Mouse (Mus musculus) bone marrow, adult 2 months (tissue): ENCODE results near the gene Crtac1.

Experiments
- CTCF ChIP-seq: fragments of 200-500 bp; IDR thresholded peaks from 2 replicates; pipeline ENCODE4 v1.5.1; 2011; ENCODE audit warnings: low read length, control low read depth; ENCODE audit not compliant: control insufficient read depth, insufficient read depth
- POLR2A ChIP-seq: fragments of 200-500 bp; IDR thresholded peaks from 2 replicates; pipeline ENCODE4 v1.6.1; 2011; ENCODE audit warnings: low read depth, mild to moderate bottlenecking, control low read depth, low read length, borderline replicate concordance; ENCODE audit not compliant: control insufficient read depth

DNA sequence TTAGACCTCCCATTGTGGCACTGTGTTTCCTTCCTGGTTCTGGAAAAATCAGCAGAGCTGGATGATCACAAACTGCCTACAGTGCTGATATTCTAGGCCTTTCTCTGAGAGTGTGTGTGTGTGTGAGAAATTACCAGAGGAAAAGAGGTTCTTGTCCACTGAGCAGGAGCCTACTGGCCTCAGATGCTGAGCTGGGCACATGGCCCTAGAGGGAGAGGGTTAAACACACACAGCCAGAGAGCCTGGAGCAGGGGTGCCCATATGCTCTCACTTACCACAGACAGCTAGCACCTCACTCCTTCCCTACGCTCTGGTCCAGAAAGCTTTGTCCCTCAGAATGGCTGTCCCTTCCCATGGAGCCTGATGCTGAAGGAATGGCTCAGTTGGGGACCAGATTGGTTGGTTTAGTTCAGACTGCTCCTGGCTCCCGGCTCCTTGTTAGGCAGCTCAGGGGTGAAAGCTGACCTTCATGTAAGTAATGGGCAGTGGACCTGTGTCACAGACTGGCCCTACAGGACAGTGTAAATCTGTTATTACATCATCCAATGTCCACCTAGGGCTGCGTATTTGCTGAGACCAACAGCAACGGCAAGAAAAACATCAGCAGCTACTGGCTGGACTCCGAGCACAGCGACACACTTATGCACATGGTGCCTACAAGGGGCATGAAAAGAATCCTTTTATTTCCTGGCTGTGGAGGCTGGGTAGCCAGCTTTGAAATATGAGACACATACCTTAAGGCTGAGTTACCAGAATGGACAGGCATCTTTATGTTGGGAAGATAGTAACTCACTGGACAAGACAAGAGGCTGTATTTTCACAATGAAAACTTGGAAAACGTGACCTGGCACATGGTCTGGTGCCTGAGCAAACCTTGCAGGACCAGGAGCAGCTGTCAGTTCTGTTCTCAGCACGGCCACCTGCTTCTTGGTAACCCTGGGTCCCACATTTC lies 10.9 kb upstream of the Crtac1 start:
- no peak for TF ChIP-seq CTCF
- TF ChIP-seq POLR2A: no peak
